Mouse (Mus musculus): ENCODE measurements around the gene Mdm2. TPM values are rescaled to one million over a fixed set of nuclear protein-coding genes. Genes with fewer than 3 reads are reported as not detected.

Gene Mdm2
- polyA plus RNA-seq, 1 experiment: 41.8 TPM

GRCm38 (mm10) chr10:117652930-117653778 lies 57.4 kb downstream of the Mdm2 start:
- Histone ChIP-seq H3K36me3 (replicated peaks; ENCODE audit: low read length) (no peaks in the 10 kb centered on the region), H3K4me1 (no peaks in the 10 kb centered on the region), H3K9me3 (no peaks in the 10 kb centered on the region), H3K27me3 (replicated peaks) (peaks cover 7% of the 10 kb centered on the region), H3K4me3 (replicated peaks) (no peak overlapping the region)
- TF ChIP-seq GATA1 (IDR thresholded peaks at IDR 0.05; ENCODE audit: borderline replicate concordance, low read length) (no peak), FLI1 (IDR thresholded peaks at IDR 0.05; ENCODE audit: low read length) (no peak)

GRCm38 (mm10) chr10:117652378-117652774 lies 58.2 kb downstream of the Mdm2 start:
- H3K36me3 ChIP-seq (replicated peaks; ENCODE audit: low read length): no peaks in the 10 kb centered on the region
- peaks cover 7% of the 10 kb centered on the region for H3K27me3 ChIP-seq (replicated peaks)
- H3K9me3 ChIP-seq: no peaks in the 10 kb centered on the region
- H3K4me3 ChIP-seq (replicated peaks): no peak overlapping the region
- TF ChIP-seq FLI1 (IDR thresholded peaks at IDR 0.05; ENCODE audit: low read length) (no peak), GATA1 (IDR thresholded peaks at IDR 0.05; ENCODE audit: borderline replicate concordance, low read length) (no peak)
- no peaks in the 10 kb centered on the region for H3K4me1 ChIP-seq

- no peak for TF ChIP-seq GATA1 (IDR thresholded peaks at IDR 0.05; ENCODE audit: borderline replicate concordance, low read length)
- Histone ChIP-seq H3K36me3 (replicated peaks; ENCODE audit: low read length) (no peaks in the 10 kb centered on the region), H3K27me3 (replicated peaks) (peaks cover 9% of the 10 kb centered on the region), H3K4me3 (replicated peaks) (no peak overlapping the region), H3K4me1 (no peaks in the 10 kb centered on the region), H3K9me3 (no peaks in the 10 kb centered on the region)
These were observed 58.8 kb downstream of the Mdm2 start for GRCm38 (mm10) chr10:117651587-117652377.

GRCm38 (mm10) chr10:117650725-117651124 lies 59.8 kb downstream of the Mdm2 start:
- H3K4me3 ChIP-seq (replicated peaks): no peak overlapping the region
- H3K27me3 ChIP-seq (replicated peaks): peaks cover 10% of the 10 kb centered on the region
- TF ChIP-seq GATA1 (IDR thresholded peaks at IDR 0.05; ENCODE audit: borderline replicate concordance, low read length) (no peak), FLI1 (IDR thresholded peaks at IDR 0.05; ENCODE audit: low read length) (no peak)
- no peaks in the 10 kb centered on the region for H3K4me1 ChIP-seq
- no peaks in the 10 kb centered on the region for H3K9me3 ChIP-seq
- no peaks in the 10 kb centered on the region for H3K36me3 ChIP-seq (replicated peaks; ENCODE audit: low read length)

- Histone ChIP-seq H3K9me3 (no peaks in the 10 kb centered on the region), H3K36me3 (replicated peaks; ENCODE audit: low read length) (no peaks in the 10 kb centered on the region), H3K27me3 (replicated peaks) (peaks cover 7% of the 10 kb centered on the region), H3K4me1 (no peaks in the 10 kb centered on the region), H3K4me3 (replicated peaks) (no peak overlapping the region)
- TF ChIP-seq GATA1 (IDR thresholded peaks at IDR 0.05; ENCODE audit: borderline replicate concordance, low read length): no peak
- no peak for TF ChIP-seq FLI1 (IDR thresholded peaks at IDR 0.05; ENCODE audit: low read length)
These were observed 60.4 kb downstream of the Mdm2 start for GRCm38 (mm10) chr10:117650042-117650655.

- Histone ChIP-seq H3K4me3 (replicated peaks) (no peak overlapping the region), H3K27me3 (replicated peaks) (peaks cover 5% of the 10 kb centered on the region), H3K9me3 (no peaks in the 10 kb centered on the region), H3K36me3 (replicated peaks; ENCODE audit: low read length) (no peaks in the 10 kb centered on the region), H3K4me1 (no peaks in the 10 kb centered on the region)
- TF ChIP-seq GATA1 (IDR thresholded peaks at IDR 0.05; ENCODE audit: borderline replicate concordance, low read length): no peak
These were observed 61.1 kb downstream of the Mdm2 start for GRCm38 (mm10) chr10:117649292-117650041.

GRCm38 (mm10) chr10:117648643-117649042 lies 61.9 kb downstream of the Mdm2 start:
- no peaks in the 10 kb centered on the region for H3K9me3 ChIP-seq
- no peaks in the 10 kb centered on the region for H3K4me1 ChIP-seq
- H3K4me3 ChIP-seq (replicated peaks): no peak overlapping the region
- no peaks in the 10 kb centered on the region for H3K36me3 ChIP-seq (replicated peaks; ENCODE audit: low read length)
- TF ChIP-seq GATA1 (IDR thresholded peaks at IDR 0.05; ENCODE audit: borderline replicate concordance, low read length) (no peak), FLI1 (IDR thresholded peaks at IDR 0.05; ENCODE audit: low read length) (no peak)
- H3K27me3 ChIP-seq (replicated peaks): peaks cover 5% of the 10 kb centered on the region

GRCm38 (mm10) chr10:117647964-117648472 lies 62.5 kb downstream of the Mdm2 start:
- Histone ChIP-seq H3K4me1 (no peaks in the 10 kb centered on the region), H3K27me3 (replicated peaks) (peaks cover 7% of the 10 kb centered on the region), H3K36me3 (replicated peaks; ENCODE audit: low read length) (no peaks in the 10 kb centered on the region), H3K4me3 (replicated peaks) (no peak overlapping the region), H3K9me3 (no peaks in the 10 kb centered on the region)
- no peak for TF ChIP-seq GATA1 (IDR thresholded peaks at IDR 0.05; ENCODE audit: borderline replicate concordance, low read length)
- TF ChIP-seq FLI1 (IDR thresholded peaks at IDR 0.05; ENCODE audit: low read length): no peak

GRCm38 (mm10) chr10:117647158-117647505 lies 63.4 kb downstream of the Mdm2 start:
- H3K4me3 ChIP-seq (replicated peaks): no peak overlapping the region
- peaks cover 7% of the 10 kb centered on the region for H3K27me3 ChIP-seq (replicated peaks)
- no peaks in the 10 kb centered on the region for H3K9me3 ChIP-seq
- no peaks in the 10 kb centered on the region for H3K36me3 ChIP-seq (replicated peaks; ENCODE audit: low read length)
- TF ChIP-seq GATA1 (IDR thresholded peaks at IDR 0.05; ENCODE audit: borderline replicate concordance, low read length) (no peak), FLI1 (IDR thresholded peaks at IDR 0.05; ENCODE audit: low read length) (no peak)
- no peaks in the 10 kb centered on the region for H3K4me1 ChIP-seq
